Mouse (Mus musculus) R1 (cell line): ENCODE measurements at regions not wholly inside any gene's neighbourhood (a gene's known extent, or its start where the extent isn't known, plus 50 kb on each side); places are given as distances from the start of the nearest gene placed in this dataset.

Experiments used
- DNase-seq: peaks from one replicate; pipeline ENCODE4 v3.0.0-alpha.2; 2018; ENCODE audit warnings: low read depth, low spot score

GRCm38 (mm10) chr12:9847034-9847433, 277.1 kb downstream of the Osr1 start:
- DNase-seq: no peak

GRCm38 (mm10) chr12:9847465-9848205, 277.7 kb downstream of the Osr1 start:
- no peak for DNase-seq

GRCm38 (mm10) chr12:9855503-9856024, 285.6 kb downstream of the Osr1 start:
- no peak for DNase-seq

DNA sequence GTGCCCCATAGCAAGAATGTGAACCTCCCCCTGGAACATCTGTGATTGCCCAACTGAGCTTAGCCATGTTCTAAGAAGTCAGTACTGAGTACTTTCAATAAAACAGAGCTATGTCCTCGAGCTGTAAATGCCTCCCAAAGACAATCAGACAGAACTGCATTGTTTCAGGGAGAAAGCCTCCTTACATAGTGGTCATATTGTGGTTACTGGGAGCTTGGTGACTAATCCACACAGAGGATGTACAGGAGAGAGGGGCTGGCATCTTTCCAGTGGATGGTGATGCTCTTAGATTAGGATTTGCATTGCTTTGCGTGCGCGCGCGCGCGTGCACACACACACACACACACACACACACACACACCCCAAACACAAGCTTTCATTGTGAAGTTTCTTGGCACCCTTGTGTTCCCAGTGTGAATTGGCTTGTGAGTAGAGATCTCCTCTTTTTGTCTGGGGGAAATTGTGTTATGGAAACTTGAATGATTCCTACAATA, 286.3 kb downstream of the Osr1 start:
- DNase-seq: no peak

DNA sequence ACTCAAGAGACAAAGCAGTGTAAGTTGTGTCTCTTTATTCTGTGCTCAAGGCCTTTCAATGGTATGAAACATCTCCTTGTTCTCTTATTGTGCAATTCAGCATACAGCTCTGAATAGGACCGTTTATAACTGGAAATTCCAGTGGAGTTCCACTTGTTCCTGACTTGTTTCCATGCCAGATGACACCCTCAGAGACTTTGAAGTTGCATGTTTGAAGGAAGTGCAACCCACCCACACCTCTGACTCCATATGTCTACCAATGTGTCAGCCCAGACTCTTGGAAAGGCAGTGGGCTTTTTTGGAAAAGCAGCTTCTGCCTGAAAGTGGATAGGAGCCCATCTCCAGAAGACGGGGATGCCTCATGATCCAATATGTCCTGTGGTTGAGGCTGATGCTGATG, 288.1 kb downstream of the Osr1 start:
- no peak for DNase-seq

DNA sequence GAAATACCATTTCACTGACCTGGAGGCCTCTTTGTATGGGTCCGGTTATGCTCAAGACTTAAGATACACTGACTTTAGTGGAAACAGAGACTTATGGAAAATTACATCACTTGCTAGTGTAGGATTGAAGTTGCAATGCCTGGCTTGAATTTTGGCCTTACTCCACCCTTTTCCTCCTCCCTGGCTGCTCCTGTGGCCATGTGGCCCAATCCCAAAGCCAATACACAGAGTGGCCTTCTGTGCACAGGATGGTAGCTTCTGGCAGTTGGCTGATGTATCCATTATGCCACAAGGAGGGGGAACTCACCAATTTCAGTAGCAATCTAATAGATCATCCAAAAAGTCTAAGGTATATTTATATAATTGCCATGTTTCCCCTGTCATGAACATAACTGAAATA, 292.4 kb downstream of the Osr1 start:
- no peak for DNase-seq

GRCm38 (mm10) chr12:9872236-9872635, 302.3 kb downstream of the Osr1 start:
- no peak for DNase-seq

GRCm38 (mm10) chr12:9873214-9873613, 303.3 kb downstream of the Osr1 start:
- DNase-seq: no peak

DNA sequence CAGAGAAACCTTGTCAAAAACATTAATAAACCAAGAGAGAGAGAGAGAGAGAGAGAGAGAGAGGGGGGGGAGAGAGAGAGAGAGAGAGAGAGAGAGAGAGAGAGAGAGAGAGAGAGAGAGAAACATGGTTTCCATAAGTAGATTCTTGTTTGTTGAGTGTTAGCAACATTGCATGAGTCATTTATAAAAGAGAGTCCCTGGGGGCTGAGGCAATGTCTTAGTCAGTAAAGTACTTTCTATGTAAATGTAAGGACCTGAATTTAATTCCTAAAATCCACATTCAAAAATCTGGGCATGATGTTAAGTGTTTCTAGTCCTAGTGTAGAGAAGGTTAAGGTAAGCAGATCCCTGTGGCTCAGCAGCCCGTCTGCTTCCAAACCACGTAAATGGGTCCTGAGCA, 304.9 kb downstream of the Osr1 start:
- DNase-seq: no peak

DNA sequence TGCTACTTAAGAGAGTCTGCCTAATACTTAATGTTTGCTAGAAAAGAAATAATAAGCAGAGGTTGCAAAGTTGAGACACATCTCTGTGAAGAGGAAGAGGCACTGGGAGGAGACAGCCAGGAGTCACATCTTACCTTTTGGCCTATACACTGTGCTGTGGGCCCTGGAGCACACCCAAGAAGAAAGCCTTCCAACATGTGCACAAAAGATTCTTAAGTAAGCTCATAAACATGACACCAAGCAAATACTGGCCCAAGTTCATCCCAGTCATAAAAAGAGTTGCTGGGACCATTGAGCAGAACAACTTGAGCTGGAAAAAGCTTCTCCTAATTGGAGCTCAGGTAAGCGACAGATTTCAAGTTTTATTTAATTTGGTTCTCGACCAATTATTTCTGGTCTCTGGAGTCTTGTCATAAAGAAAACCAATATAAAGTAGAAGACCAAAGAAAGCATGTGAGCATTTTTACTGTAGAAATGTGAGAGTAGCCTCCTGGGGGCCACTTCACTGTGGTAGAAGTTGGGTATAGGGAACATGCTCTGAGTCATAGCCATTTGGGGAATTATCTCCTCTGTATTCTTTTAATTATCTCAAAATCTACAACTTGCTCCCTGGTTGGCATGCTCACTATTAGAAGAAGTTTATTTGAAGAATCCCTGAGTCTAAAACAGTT, 312.2 kb downstream of the Osr1 start:
- no peak for DNase-seq

- DNase-seq: no peak
These were observed 313.3 kb downstream of the Osr1 start for GRCm38 (mm10) chr12:9883037-9883730.

GRCm38 (mm10) chr12:9894521-9894920, 324.6 kb downstream of the Osr1 start:
- DNase-seq: no peak

DNA sequence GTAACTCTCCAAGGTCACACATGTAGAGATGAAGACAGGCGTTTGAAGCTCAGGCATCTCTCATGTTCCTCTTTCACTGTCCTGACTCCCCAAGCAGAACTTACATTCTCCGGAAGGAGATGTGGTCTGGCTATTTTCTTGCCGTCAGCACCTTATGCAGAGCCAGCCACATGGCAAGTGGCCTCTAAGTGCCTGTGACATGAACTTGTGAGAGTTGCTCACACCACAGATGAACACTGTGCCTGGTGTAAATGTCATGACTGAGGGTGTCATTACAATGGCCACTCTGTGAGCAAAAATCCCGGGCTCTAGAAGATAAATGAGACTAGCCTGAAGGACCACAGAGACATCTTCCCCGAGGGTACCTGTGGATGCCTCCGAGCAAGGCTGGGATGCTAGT, 328.1 kb downstream of the Osr1 start:
- no peak for DNase-seq

GRCm38 (mm10) chr12:9898420-9898819, 328.5 kb downstream of the Osr1 start:
- DNase-seq: no peak

GRCm38 (mm10) chr12:9901948-9902347, 332.0 kb downstream of the Osr1 start:
- no peak for DNase-seq

DNA sequence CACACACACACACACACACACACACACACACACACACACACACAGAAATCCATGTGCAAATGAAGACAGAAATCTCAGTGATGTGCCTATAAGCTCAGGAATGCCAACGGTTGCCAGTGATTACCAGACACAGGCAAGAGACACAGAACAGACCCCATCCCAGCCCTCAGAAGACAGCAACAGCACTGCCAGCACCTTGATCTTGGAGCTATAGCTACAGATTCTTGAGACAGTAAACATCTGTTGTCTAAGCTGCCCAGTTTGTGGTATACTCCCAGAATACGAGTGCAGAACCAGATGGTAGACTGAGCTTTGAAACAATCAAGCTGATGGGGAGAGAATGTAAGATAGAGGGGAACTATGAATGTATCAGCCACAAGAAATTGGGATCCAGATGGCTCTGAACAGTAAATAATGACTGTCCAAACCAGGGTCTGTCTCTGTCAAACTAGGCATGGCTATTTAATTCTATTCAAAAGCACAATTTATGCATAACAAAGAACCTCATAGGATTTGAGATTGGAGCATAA, 333.9 kb downstream of the Osr1 start:
- no peak for DNase-seq

- no peak for DNase-seq
These were observed 342.4 kb downstream of the Osr1 start for GRCm38 (mm10) chr12:9912333-9912732.

- no peak for DNase-seq
These were observed 345.8 kb downstream of the Osr1 start for GRCm38 (mm10) chr12:9915726-9916140.

DNA sequence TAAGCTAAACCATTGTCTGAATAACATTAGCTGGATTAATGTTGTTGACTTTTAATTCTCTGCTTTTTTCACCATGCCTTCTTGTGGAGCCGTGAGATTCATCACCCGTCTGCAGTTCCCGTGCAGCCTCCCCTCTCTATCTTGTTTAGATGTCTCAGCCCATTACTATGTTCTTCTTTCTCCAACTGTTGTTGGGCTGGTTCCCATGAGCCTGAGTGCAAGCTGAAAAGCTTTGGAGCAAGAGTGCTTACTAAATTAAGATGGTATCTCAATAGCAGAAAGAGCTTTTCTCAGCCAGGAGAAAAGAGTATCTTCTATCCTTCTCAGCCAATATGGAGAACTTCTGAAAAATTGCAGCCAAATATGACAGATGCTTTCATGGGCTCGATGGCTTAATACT, 348.1 kb downstream of the Osr1 start:
- no peak for DNase-seq

DNA sequence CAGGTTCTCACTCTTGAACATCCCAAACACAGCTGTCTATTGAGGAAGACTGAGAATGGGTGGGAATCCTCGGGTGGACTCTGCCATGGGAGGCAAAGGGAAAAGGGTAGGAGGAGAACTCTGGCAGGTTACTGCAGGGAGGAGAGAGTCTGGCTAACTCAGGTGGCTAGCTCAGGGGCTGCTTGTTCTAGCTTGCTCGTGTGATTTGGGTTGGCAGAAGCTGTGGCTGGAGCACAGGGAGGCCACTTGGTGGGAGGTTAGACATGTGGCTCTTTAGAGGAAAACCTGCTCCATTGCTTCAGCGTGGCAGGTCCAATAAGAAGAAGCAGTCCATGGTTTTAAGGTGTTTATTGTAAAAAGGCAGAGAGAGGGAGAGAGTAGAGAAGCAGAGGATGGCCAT, 349.1 kb downstream of the Osr1 start:
- DNase-seq: no peak

DNA sequence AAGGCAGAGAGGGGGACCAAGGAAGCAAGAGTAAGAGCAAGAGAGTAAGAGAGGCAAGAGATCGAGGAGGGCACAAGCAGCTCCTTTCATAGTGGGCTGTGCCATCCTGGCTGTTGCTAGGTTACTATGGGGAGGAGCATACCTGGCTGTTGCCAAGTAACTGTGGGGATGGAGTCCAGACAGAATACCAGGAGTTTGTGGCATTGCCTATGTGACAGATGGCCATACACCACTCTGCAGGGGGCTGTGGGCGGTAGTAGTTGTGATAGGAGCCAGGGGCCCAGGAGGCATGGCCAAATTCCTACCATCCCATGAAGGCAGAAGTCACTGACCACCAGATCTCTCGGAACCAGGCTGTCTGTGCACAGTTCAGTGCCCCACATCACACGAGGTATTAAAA, 349.5 kb downstream of the Osr1 start:
- DNase-seq: no peak

GRCm38 (mm10) chr12:9920401-9920800, 350.5 kb downstream of the Osr1 start:
- DNase-seq: no peak
